Mouse (Mus musculus): ENCODE measurements at regions not wholly inside any gene's neighbourhood (a gene's known extent, or its start where the extent isn't known, plus 50 kb on each side); places are given as distances from the start of the nearest gene placed in this dataset.

DNA sequence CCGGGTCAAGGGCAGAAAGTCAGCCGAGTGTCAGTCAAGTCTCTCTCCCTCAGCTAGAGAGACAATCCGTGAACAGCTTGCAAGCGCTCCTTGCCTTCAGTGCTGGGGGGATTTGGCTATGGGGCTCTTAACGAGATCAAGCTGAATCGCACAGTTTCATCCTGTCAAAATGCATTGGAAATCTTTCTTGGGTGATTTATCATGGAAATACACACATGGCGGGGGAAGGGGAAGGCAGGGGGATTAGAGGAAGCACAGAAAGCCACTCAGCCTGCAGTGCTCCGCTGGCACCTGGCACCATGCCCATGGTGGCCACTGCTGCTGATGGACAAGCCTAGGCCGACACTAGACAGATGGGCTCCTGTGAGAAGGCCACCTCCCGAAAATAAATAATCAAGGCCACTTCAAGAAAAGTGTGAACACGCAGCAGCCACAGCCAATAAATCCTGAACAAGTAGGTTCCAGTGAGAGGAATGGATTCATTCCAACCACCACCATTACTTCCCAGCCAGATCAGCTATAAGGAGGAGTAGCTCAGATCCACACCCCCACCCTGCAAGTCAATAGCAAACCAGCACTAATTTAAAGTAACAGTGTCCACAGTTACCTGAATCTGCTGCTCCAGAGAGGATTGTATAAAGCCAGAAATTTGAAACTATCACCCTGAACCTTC is 261.5 kb upstream of the AI593442 start:
- TF ChIP-seq GATA1 (IDR thresholded peaks at IDR 0.05; ENCODE audit: borderline replicate concordance, low read length) (no peak), FLI1 (IDR thresholded peaks at IDR 0.05; ENCODE audit: low read length) (no peak)

All from megakaryocyte, embryonic 14.5 days (primary cell).